Mouse (Mus musculus): ENCODE data around the gene Dip2c. TPM values are rescaled to one million over a fixed set of nuclear protein-coding genes. Genes with fewer than 3 reads are reported as not detected.

Dip2c gene
- total RNA-seq, 2 experiments from 2014 or later: 0.84 to 1.1 TPM

DNA sequence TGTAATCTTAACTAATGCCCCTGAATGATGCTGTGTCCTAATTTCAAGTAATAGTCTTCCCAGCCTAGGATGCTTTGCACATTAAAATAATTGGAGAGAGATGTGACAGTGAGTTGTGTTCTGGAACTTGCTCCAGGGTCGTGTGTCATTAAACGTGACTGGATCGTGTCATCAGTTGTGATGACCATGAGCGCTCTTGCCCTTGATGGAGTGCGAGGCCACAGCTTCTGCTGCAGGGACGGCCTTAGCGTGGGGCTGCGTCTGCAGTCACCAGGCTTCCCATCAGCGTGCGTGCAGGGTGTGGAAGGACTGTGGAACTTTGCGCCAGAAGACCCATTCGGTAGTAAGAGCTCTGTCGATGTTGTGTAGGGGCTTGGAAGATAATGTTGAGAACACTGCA is 372.4 kb downstream of the Dip2c start:
- ATAC-seq (replicated peaks; ENCODE audit: low FRiP score, poor library complexity, severe bottlenecking): no peak

GRCm38 (mm10) chr13:9649894-9650293 is 373.6 kb downstream of the Dip2c start:
- ATAC-seq (replicated peaks; ENCODE audit: low FRiP score, poor library complexity, severe bottlenecking): no peak

- ATAC-seq (replicated peaks; ENCODE audit: low FRiP score, poor library complexity, severe bottlenecking): no peak
These were observed 374.3 kb downstream of the Dip2c start for GRCm38 (mm10) chr13:9650580-9650979.

- ATAC-seq (replicated peaks; ENCODE audit: low FRiP score, poor library complexity, severe bottlenecking): no peak
These were observed 376.7 kb downstream of the Dip2c start for GRCm38 (mm10) chr13:9653018-9653417.

- ATAC-seq (replicated peaks; ENCODE audit: low FRiP score, poor library complexity, severe bottlenecking): no peak
These were observed 380.3 kb downstream of the Dip2c start for GRCm38 (mm10) chr13:9656613-9657012.

DNA sequence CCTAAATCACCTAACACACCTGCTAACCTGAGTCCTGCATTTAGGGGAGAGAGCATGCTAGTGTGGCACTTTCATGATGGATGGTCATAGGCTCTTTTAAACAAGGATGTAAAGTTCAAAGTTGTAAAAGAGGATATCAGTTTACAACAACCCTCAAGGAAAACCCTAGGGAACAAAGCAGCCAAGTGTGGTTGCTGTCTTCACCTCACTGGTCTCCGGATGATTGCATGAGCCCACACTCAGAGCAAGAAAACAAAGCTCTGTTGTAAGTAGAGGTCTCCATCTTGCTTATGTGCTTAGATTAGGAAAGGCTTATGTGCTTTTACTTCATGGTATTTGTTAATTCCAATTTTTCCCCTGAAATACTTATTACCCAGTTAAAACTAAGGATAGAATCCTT is 384.4 kb downstream of the Dip2c start:
- ATAC-seq (replicated peaks; ENCODE audit: low FRiP score, poor library complexity, severe bottlenecking): no peak

GRCm38 (mm10) chr13:9663593-9663992 is 387.3 kb downstream of the Dip2c start:
- ATAC-seq (replicated peaks; ENCODE audit: low FRiP score, poor library complexity, severe bottlenecking): no peak

DNA sequence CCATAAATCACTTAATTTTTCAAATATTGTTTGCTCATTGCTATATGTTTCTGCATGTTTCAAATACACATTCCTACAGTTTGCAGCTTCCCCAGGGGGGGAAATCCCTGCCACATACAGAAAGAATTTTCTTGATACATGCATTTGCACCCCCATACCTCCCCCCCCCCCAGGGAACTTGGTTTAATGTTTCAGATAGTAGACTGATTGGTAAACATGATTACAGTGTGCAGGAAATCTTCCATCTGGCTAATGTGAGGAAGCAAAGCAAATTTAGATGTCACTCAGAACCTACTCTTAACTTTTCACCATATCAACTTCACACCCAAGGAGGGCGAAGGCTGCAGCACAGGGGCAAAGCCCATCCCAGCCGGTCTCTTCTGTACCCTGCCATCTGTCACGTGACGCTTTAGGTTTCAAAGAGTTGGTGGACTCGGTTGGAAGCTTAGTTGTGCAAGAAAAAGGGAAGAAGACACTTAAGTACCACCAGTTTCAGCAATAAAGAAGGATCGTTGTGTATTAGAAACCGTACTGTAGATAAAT is 391.7 kb downstream of the Dip2c start:
- ATAC-seq (replicated peaks; ENCODE audit: low FRiP score, poor library complexity, severe bottlenecking): no peak

GRCm38 (mm10) chr13:9669246-9669645 is 392.9 kb downstream of the Dip2c start:
- no peak for ATAC-seq (replicated peaks; ENCODE audit: low FRiP score, poor library complexity, severe bottlenecking)

GRCm38 (mm10) chr13:9674126-9674525 is 397.8 kb downstream of the Dip2c start:
- ATAC-seq (replicated peaks; ENCODE audit: low FRiP score, poor library complexity, severe bottlenecking): no peak

GRCm38 (mm10) chr13:9681492-9681891 is 405.2 kb downstream of the Dip2c start:
- ATAC-seq (replicated peaks; ENCODE audit: low FRiP score, poor library complexity, severe bottlenecking): no peak

DNA sequence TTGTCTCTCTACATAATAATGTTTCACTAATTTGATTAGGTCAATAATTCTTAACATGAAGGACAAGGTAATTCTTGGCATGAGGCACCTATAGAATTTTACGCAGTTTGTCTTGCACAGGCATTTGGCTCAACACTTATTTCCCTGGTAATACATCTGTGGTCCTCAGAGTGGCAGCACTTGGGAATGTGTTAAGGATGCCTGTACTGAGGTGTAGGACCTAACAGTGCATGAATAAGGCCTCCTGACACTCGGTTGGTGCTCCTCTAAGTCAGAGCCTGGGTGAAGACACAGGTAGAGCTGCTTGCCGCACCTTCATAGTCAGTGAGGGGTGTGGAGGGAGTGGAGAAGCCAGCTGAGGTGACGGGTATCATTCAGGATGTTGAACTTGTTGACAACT is 407.0 kb downstream of the Dip2c start:
- ATAC-seq (replicated peaks; ENCODE audit: low FRiP score, poor library complexity, severe bottlenecking): no peak

GRCm38 (mm10) chr13:9684153-9684923 is 408.0 kb downstream of the Dip2c start:
- ATAC-seq (replicated peaks; ENCODE audit: low FRiP score, poor library complexity, severe bottlenecking): no peak

DNA sequence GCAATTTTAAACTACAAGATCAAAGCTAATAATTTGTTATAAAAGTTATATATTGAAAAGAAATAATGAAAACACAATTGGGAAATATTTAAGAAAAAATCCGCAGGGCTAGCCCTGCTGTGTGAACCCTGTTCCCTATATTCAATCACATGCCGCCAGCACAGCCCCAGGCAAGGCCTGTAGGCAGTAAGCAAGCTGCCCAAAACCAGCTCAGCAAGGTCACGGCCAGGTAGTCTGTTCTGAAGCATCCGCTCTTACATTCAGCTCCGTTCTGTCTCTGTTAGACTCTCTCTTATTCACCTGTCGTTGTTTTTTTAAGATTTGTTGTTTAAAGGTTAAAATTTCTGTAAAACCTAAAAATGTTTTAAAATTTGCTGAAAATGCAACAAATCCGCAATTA is 409.9 kb downstream of the Dip2c start:
- no peak for ATAC-seq (replicated peaks; ENCODE audit: low FRiP score, poor library complexity, severe bottlenecking)

GRCm38 (mm10) chr13:9686765-9687164 is 410.4 kb downstream of the Dip2c start:
- ATAC-seq (replicated peaks; ENCODE audit: low FRiP score, poor library complexity, severe bottlenecking): no peak

DNA sequence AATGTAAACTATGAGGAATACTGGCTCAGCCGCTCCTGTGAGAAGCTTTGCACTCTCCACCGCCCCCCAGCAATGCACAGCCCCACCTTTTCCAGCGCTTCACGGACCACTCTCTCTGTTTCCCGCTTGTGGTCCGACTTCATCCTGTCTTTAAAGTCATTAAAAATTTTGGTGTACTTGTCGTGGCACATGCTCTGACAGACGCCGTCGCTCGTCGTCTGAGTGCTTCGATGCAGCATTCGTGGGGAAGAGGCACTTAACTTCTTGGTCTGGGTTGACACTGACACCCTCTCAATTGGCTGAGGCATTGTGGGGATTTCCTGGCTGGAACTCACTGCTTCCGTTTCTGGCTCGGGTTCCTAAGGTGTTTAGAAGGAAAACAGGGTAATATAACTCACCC is 413.0 kb downstream of the Dip2c start:
- no peak for ATAC-seq (replicated peaks; ENCODE audit: low FRiP score, poor library complexity, severe bottlenecking)

- no peak for ATAC-seq (replicated peaks; ENCODE audit: low FRiP score, poor library complexity, severe bottlenecking)
These were observed 416.5 kb downstream of the Dip2c start for GRCm38 (mm10) chr13:9692876-9693275.

DNA sequence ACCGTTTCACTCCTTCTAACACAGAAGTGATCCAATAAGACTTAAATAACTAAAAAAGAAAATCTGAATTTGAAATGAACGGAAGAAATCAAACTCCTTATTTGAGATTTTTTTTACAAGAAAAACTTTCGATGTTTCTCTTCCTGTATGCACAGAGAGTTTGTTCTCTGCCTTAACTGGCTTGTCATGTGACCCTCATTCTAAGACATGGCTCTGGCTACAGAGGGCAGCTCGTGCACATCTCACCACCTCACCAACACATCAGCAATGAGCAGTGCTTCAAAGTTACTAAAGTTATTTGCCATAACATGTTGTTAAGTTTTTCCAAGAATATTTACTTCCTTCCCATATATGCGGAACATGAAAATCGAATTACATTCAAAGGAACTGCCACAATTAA is 418.3 kb downstream of the Dip2c start:
- no peak for ATAC-seq (replicated peaks; ENCODE audit: low FRiP score, poor library complexity, severe bottlenecking)

GRCm38 (mm10) chr13:9695403-9695802 is 419.1 kb downstream of the Dip2c start:
- ATAC-seq (replicated peaks; ENCODE audit: low FRiP score, poor library complexity, severe bottlenecking): no peak

GRCm38 (mm10) chr13:9695809-9696208 is 419.5 kb downstream of the Dip2c start:
- ATAC-seq (replicated peaks; ENCODE audit: low FRiP score, poor library complexity, severe bottlenecking): no peak

- ATAC-seq (replicated peaks; ENCODE audit: low FRiP score, poor library complexity, severe bottlenecking): no peak
These were observed 421.0 kb downstream of the Dip2c start for GRCm38 (mm10) chr13:9697340-9697739.
